Mouse (Mus musculus): ENCODE results near the gene Nodal. TPM values are rescaled to one million over a fixed set of nuclear protein-coding genes. Genes with fewer than 3 reads are reported as not detected.

Gene Nodal
- total and polyA plus RNA-seq, 2 experiments: 0.06 to 0.18 TPM

DNA sequence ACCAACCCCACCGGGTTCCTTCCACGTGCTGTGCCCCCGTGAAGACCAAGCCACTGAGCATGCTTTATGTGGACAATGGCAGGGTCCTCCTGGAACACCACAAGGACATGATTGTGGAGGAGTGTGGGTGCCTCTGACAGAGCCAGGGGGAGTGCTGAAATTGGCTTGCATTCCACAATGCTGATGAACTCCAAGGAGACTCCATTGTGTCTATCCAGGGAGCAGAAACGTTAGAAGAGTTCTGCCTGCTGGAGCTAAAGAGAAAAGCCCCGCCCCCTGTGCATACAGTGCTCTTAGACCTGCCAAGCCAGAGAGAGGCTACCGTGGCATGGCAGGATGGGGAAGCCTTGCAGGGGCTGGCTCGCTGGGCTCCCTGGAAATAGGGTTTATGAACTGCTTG, 6.7 kb downstream of the Nodal start:
- WGBS: 13% methylated on average over 7 of the region's 7 CpGs
- DNase-seq (ENCODE audit: extremely low read depth, low read depth, low spot score): no peak
- Histone ChIP-seq H3K4me3 (ENCODE audit: insufficient read depth, low read depth, low read length) (no peak overlapping the region), H3K27me3 (ENCODE audit: control insufficient read depth, insufficient read depth, low read length) (no peaks in the 10 kb centered on the region), H3K27ac (replicated peaks; ENCODE audit: insufficient read depth, low read depth, low read length) (peak overlapping the region; percentile 43), H3K4me1 (ENCODE audit: control insufficient read depth, insufficient read depth, low read length) (peaks cover 41% of the 10 kb centered on the region), H3K9ac (ENCODE audit: low read depth, low read length) (peak overlapping the region; percentile 4; the same call in 1 of the 2 replicates), H3K79me2 (ENCODE audit: control insufficient read depth, insufficient read depth, low read length) (no peaks in the 10 kb centered on the region), H3K36me3 (ENCODE audit: control insufficient read depth, insufficient read depth, low read length) (no peaks in the 10 kb centered on the region)
- no peak for TF ChIP-seq CTCF (IDR thresholded peaks at IDR 0.05; ENCODE audit: low read depth, low read length)
- TF ChIP-seq POLR2A (IDR thresholded peaks at IDR 0.05; ENCODE audit: extremely low read depth, insufficient read depth, low read length): no peak

DNA sequence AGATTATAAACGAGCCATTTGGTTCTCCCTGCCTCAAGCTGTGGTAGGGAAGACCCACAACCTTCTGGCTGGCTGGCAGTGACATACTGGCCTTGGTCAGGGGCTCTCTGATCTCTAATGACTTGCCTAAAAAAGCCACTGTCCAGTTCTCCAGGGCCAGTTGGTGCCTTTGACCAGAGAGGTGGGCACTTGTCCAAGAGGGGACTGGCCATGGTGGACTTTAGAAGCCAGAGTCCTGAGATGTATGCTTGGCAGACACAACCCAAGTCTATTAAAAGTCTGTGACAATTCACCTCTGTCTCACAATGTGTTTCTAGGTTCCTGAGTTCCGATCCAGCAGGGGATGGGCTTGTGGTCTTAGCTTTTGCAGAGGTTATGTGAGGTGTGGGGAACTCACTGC, 7.3 kb downstream of the Nodal start:
- Histone ChIP-seq H3K4me3 (ENCODE audit: insufficient read depth, low read depth, low read length) (no peak overlapping the region), H3K27me3 (ENCODE audit: control insufficient read depth, insufficient read depth, low read length) (no peaks in the 10 kb centered on the region), H3K9ac (ENCODE audit: low read depth, low read length) (peak overlapping the region; percentile 54), H3K4me1 (ENCODE audit: control insufficient read depth, insufficient read depth, low read length) (peaks cover 43% of the 10 kb centered on the region), H3K36me3 (ENCODE audit: control insufficient read depth, insufficient read depth, low read length) (no peaks in the 10 kb centered on the region), H3K27ac (replicated peaks; ENCODE audit: insufficient read depth, low read depth, low read length) (peak overlapping the region; percentile 99), H3K79me2 (ENCODE audit: control insufficient read depth, insufficient read depth, low read length) (no peaks in the 10 kb centered on the region)
- TF ChIP-seq CTCF (IDR thresholded peaks at IDR 0.05; ENCODE audit: low read depth, low read length) (no peak), POLR2A (IDR thresholded peaks at IDR 0.05; ENCODE audit: extremely low read depth, insufficient read depth, low read length) (no peak)
- peak; percentile 83 for DNase-seq (ENCODE audit: extremely low read depth, low read depth, low spot score)
- 28% methylated on average over 2 of the region's 2 CpGs for WGBS

- peaks cover 7% of the 10 kb centered on the region; the same call in 1 of the 2 replicates for H3K36me3 ChIP-seq (ENCODE audit: control insufficient read depth, insufficient read depth, low read length)
- H3K27me3 ChIP-seq (ENCODE audit: control insufficient read depth, insufficient read depth, low read length): no peaks in the 10 kb centered on the region
- H3K27ac ChIP-seq (replicated peaks; ENCODE audit: insufficient read depth, low read depth, low read length): peak overlapping the region; percentile 99
- TF ChIP-seq POLR2A (IDR thresholded peaks at IDR 0.05; ENCODE audit: extremely low read depth, insufficient read depth, low read length): no peak
- no peak for TF ChIP-seq CTCF (IDR thresholded peaks at IDR 0.05; ENCODE audit: low read depth, low read length)
- peaks cover 46% of the 10 kb centered on the region for H3K4me1 ChIP-seq (ENCODE audit: control insufficient read depth, insufficient read depth, low read length)
- 3% methylated on average over 2 of the region's 2 CpGs for WGBS
- no peaks in the 10 kb centered on the region for H3K79me2 ChIP-seq (ENCODE audit: control insufficient read depth, insufficient read depth, low read length)
- no peak overlapping the region for H3K4me3 ChIP-seq (ENCODE audit: insufficient read depth, low read depth, low read length)
- H3K9ac ChIP-seq (ENCODE audit: low read depth, low read length): peak overlapping the region; percentile 57
- peak; percentile 98 for DNase-seq (ENCODE audit: extremely low read depth, low read depth, low spot score)
Measured at GRCm38 (mm10) chr10:61426251-61426757, 8.5 kb downstream of the Nodal start.

- Histone ChIP-seq H3K27me3 (ENCODE audit: control insufficient read depth, insufficient read depth, low read length) (no peaks in the 10 kb centered on the region), H3K4me3 (ENCODE audit: insufficient read depth, low read depth, low read length) (no peak overlapping the region), H3K4me1 (ENCODE audit: control insufficient read depth, insufficient read depth, low read length) (peaks cover 44% of the 10 kb centered on the region), H3K27ac (replicated peaks; ENCODE audit: insufficient read depth, low read depth, low read length) (peak overlapping the region; percentile 55), H3K79me2 (ENCODE audit: control insufficient read depth, insufficient read depth, low read length) (no peaks in the 10 kb centered on the region), H3K9ac (ENCODE audit: low read depth, low read length) (no peak overlapping the region), H3K36me3 (ENCODE audit: control insufficient read depth, insufficient read depth, low read length) (peaks cover 11% of the 10 kb centered on the region; the same call in 1 of the 2 replicates)
- DNase-seq (ENCODE audit: extremely low read depth, low read depth, low spot score): peak; percentile 64
- 62% methylated on average over 6 of the region's 6 CpGs for WGBS
- TF ChIP-seq POLR2A (IDR thresholded peaks at IDR 0.05; ENCODE audit: extremely low read depth, insufficient read depth, low read length) (no peak), CTCF (IDR thresholded peaks at IDR 0.05; ENCODE audit: low read depth, low read length) (no peak)
Measured at GRCm38 (mm10) chr10:61427951-61428350, 10.2 kb downstream of the Nodal start.

DNA sequence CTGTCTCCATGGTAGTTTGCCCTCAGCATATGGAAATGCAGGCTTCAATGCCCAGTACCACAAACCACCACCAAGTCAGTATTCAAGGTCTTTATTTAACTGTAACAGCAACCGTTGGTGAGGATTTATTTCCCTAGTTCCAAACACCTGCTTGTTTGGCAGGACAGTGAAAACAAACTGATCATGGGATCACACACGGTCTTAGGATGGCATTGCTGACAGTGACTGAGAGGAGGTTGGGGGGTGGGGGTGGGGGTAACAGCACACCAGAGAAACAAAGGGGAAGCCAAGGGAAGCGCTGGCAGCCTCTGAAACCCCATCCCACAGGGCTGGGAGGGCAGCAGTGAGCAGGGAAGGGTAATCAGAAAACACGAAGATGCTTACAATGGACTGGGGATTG, 10.6 kb downstream of the Nodal start:
- WGBS: 61% methylated on average over 4 of the region's 4 CpGs
- TF ChIP-seq CTCF (IDR thresholded peaks at IDR 0.05; ENCODE audit: low read depth, low read length): no peak
- TF ChIP-seq POLR2A (IDR thresholded peaks at IDR 0.05; ENCODE audit: extremely low read depth, insufficient read depth, low read length): no peak
- peaks cover 41% of the 10 kb centered on the region for H3K4me1 ChIP-seq (ENCODE audit: control insufficient read depth, insufficient read depth, low read length)
- peaks cover 15% of the 10 kb centered on the region; the same call in 1 of the 2 replicates for H3K36me3 ChIP-seq (ENCODE audit: control insufficient read depth, insufficient read depth, low read length)
- DNase-seq (ENCODE audit: extremely low read depth, low read depth, low spot score): no peak
- no peak overlapping the region; the same call in 1 of the 2 replicates for H3K27ac ChIP-seq (replicated peaks; ENCODE audit: insufficient read depth, low read depth, low read length)
- H3K9ac ChIP-seq (ENCODE audit: low read depth, low read length): no peak overlapping the region
- H3K27me3 ChIP-seq (ENCODE audit: control insufficient read depth, insufficient read depth, low read length): no peaks in the 10 kb centered on the region
- H3K4me3 ChIP-seq (ENCODE audit: insufficient read depth, low read depth, low read length): no peak overlapping the region
- no peaks in the 10 kb centered on the region for H3K79me2 ChIP-seq (ENCODE audit: control insufficient read depth, insufficient read depth, low read length)

DNA sequence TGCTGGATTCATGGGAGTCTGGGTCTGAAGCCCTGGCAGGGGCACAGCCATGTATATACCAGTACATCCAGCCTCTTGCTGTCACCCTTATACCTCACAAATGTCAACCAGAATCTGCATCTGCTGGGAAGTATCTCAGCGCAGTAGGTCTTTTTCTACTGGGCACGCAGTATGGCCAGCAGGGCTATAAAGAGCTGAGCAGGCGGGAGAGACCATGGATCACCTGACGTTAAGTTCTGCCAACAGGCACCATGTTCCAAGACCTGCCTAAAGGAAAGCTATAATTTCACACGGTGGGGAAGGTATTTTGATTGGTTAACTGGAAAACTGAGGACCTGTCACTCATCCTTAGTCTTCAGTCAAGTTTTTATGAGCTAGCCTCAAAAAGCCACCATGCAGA, 11.3 kb downstream of the Nodal start:
- Histone ChIP-seq H3K9ac (ENCODE audit: low read depth, low read length) (no peak overlapping the region), H3K36me3 (ENCODE audit: control insufficient read depth, insufficient read depth, low read length) (peaks cover 21% of the 10 kb centered on the region), H3K4me3 (ENCODE audit: insufficient read depth, low read depth, low read length) (no peak overlapping the region), H3K79me2 (ENCODE audit: control insufficient read depth, insufficient read depth, low read length) (peaks cover 2% of the 10 kb centered on the region; the same call in 1 of the 2 replicates), H3K27ac (replicated peaks; ENCODE audit: insufficient read depth, low read depth, low read length) (no peak overlapping the region), H3K27me3 (ENCODE audit: control insufficient read depth, insufficient read depth, low read length) (no peaks in the 10 kb centered on the region), H3K4me1 (ENCODE audit: control insufficient read depth, insufficient read depth, low read length) (peaks cover 37% of the 10 kb centered on the region)
- WGBS: 90% methylated on average over 5 of the region's 5 CpGs
- no peak for TF ChIP-seq POLR2A (IDR thresholded peaks at IDR 0.05; ENCODE audit: extremely low read depth, insufficient read depth, low read length)
- no peak for TF ChIP-seq CTCF (IDR thresholded peaks at IDR 0.05; ENCODE audit: low read depth, low read length)
- DNase-seq (ENCODE audit: extremely low read depth, low read depth, low spot score): no peak

Data from liver, adult 2 months (tissue).